Mouse (Mus musculus) B cell, adult (primary cell): ENCODE data around the gene Cyp27a1. TPM values are rescaled to one million over a fixed set of nuclear protein-coding genes. Genes with fewer than 3 reads are reported as not detected.

Source experiments
- total RNA-seq: library from RNA; stranded (reverse); gene quantifications from 4 replicates; pipeline ENCODE4 v1.2.4, GENCODE M21; 2023; ENCODE audit not compliant: inconsistent age

Cyp27a1 gene
- total RNA-seq: 11.3 to 15.0 TPM (median 12.6 TPM) in 4 replicates

DNA sequence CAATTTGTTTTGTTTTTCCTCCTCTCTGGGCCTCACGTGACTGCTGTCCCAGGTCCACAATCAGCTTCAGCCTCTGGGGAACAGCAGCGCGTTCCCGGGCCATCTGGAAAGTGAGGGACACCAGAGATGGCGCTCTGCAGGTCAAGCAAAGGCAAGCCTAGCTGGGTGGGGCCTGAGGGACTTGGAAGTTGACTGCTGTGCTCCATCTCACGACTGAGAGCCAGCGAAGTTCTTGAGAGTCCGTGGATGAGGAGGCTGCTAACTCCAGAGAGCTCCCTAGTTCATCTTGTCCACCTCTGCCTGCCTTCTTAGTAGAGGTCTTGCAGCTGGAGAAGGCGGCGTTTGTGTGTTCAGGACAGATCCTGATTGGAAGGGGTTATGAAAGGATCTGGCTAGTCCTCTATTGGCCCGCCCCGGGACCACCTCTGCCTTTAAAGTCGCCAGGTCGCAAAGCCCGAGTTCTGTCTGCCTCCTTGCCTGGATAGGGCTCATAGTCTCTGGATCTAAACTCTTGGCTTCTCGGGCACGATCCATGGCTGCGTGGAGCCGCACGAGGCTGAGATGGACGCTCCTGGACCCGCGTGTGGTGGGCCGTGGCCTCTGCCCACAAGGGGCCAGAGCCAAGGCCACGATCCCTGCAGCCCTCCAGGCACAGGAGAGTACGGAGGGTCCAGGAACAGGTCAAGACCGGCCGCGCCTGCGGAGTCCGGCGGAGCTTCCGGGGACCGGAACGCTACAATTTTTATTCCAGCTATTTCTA lies at the start of gene Cyp27a1:
Cyp27a1 (plus strand) TSS at position 476 of the 760 bp plus-strand sequence.

DNA sequence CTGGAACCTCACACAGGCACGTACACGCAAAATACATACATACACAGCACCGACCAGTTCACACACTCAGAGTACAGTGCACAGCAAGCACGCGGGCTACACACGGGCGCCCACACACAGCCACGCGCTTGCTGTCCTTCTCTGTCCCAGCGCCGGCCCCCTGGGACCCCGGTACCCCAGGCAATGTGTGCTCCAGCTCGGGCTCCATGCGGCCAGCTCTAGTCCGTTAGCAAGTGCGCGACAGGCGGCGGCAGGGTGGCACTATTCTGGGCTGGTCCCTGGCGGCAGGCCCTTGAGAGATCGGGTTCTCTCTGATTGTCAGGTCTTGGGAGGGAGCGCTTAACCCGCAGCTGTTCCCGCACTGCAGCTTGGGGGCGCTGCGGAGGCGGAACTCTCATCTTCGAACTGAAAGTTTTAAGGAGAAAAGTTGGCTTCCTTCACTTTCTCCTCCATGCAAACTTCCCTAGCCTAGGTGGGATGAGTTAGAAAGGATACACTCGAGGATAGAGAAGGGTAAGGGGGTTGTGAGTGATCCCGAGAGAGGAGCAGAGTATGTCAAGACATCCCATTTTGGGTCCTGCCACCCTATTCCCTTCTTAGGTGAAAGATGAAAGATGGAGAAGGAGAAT lies 35.4 kb downstream of the Cyp27a1 start, which contains the start of gene Prkag3:
Prkag3 (minus strand) TSS at position 579 of the 629 bp plus-strand sequence.

DNA sequence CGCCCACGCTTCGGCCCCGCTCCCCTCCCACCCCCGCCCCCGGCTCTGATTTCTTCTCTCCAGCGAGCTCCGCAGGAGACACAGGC lies 58.3 kb downstream of the Cyp27a1 start, which contains the start of gene Wnt6:
Wnt6 (plus strand) TSS at position 48 of the 86 bp plus-strand sequence.

Other genes with a start within 250 kb of the Cyp27a1 start
- gene Cnot9, start 207.5 kb upstream of the Cyp27a1 start, total RNA-seq: 27.1 to 30.2 TPM (median 28.5 TPM) in 4 replicates
- gene Plcd4, start 170.7 kb upstream of the Cyp27a1 start, total RNA-seq: 0.64 to 0.81 TPM in 2 of 4 replicates, not detected in the others
- 29.9 to 43.8 TPM (median 37.0 TPM) in 4 replicates for gene Usp37, start 169.3 kb upstream of the Cyp27a1 start, total RNA-seq
- gene Zfp142, start 125.3 kb upstream of the Cyp27a1 start, total RNA-seq: 43.3 to 47.0 TPM (median 45.1 TPM) in 4 replicates
- 8.0 to 9.6 TPM (median 8.6 TPM) in 4 replicates for gene Bcs1l, start 125.3 kb upstream of the Cyp27a1 start, total RNA-seq
- 56.0 to 65.0 TPM (median 61.9 TPM) in 4 replicates for gene Rnf25, start 112.2 kb upstream of the Cyp27a1 start, total RNA-seq
- 0.39 to 1.3 TPM (median 1.3 TPM) in 3 of 4 replicates, not detected in the other for gene Stk36, start 112.1 kb upstream of the Cyp27a1 start, total RNA-seq
- 43.9 to 51.5 TPM (median 45.4 TPM) in 4 replicates for gene Ttll4, start 51.8 kb upstream of the Cyp27a1 start, total RNA-seq
- gene Prkag3, start 35.6 kb downstream of the Cyp27a1 start, total RNA-seq: 0.29 TPM in 1 of 4 replicates, not detected in the others
- gene Wnt6, start 58.3 kb downstream of the Cyp27a1 start, total RNA-seq: 0.48 TPM in 1 of 4 replicates, not detected in the others
- 1.8 to 4.4 TPM (median 2.2 TPM) in 4 replicates for gene Wnt10a, start 77.9 kb downstream of the Cyp27a1 start, total RNA-seq
- not detected in 4 replicates for gene Cdk5r2, start 141.4 kb downstream of the Cyp27a1 start, total RNA-seq
- not detected in 4 replicates for gene Fev, start 171.8 kb downstream of the Cyp27a1 start, total RNA-seq
- gene Cryba2, start 179.6 kb downstream of the Cyp27a1 start, total RNA-seq: not detected in 4 replicates
- not detected in 4 replicates for gene Cfap65, start 222.0 kb downstream of the Cyp27a1 start, total RNA-seq
- gene Ihh, start 238.1 kb downstream of the Cyp27a1 start, total RNA-seq: 0.32 to 0.60 TPM (median 0.48 TPM) in 3 of 4 replicates, not detected in the other